Mouse (Mus musculus) T-helper 17 cell (primary cell): Measurements from ENCODE around the gene Baz1a.

Experiments
- in situ Hi-C, 2 experiments: fragments of 300-600 bp; cut with MboI, MseI; formaldehyde crosslinking; loops; 1 replicate in 1 of 2; 2 replicates in 1 of 2; pipeline ENCODE4 v1.15.1; 2025; ENCODE audit warnings: high pct_unique_total_duplicates in 2 of 2

The Baz1a gene

DNA sequence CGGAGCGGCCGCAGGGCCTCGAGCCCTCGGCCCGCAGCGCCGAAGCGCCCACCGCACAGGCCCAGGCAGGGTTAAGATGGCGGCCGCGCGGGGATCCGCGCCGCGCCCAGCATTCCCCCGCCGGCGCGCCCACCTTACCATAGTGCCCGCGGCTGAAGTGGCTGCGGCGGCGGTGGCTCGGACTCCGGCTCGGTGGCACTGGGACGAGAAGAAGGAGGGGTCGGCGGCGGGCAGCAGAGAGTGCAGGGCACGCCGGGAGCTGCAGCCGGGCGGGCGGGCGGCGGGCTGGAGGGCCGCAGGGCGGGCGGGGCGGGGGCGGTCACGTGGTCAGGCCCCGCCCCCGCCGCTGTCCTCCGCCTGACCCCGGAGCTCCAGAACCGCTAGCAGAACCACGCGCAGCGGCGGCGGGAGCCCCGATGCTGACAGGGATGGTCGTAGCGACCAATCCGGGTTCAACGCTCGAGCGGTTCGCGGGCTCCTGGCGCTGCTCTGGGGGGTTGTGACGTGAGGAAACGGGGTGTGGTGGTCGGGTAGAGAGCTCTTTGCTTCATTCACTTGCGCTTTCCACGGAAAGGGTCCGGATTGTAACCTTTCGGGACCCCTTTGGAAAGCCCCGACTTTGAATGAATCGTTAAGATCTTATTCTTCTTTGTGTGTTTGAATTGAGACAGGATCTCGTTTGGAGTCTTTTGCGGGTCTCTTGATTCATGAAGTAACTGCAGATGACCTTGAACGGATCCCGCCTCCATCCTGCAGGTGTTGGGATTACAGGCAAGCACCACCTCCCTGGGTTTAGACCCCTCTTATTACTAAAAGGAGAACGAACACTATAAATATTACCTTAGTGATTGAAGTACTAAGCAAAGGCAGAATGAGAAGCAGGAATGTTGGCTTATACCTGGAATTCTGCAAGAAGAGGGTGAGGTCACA is 151.3 kb downstream of the Baz1a start, which contains the start of gene Cfl2:
Gene Cfl2 (minus strand): TSS at position 272 of the 930 bp plus-strand sequence.
- in situ Hi-C loops: loop anchor here in 1 of 2 experiments (25.0 kb wide), 1 partner anchor 551 kb away; no protein-coding TSS in a partner anchor

DNA sequence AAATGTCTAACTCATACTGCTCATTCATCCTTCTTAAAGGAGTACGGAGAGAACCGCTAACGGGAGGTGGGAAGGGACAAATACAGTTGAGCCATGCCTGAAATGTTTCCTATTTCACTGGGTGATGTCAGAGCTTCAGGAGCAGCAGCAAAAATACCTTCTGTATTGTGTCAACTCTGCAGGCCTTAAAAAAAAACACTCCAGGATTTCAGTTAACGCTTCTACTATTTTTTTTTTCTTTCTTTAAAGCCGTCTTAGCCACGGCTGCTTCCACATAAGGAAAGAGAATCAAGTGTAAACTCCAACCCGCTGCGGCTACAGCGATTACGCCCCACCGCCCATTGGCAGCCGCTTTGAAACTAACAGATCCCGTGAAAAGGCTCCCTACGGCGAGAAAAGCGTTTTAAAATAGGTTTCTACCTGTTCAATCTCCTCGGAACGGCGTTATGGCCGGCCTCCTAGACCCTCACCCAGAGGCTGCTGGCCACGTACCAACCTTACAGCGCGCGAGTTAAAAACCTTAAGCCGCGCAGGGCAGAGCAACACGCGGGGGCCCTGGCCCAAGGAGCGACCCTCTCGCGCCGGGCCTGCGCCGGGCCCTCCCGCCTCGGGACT is 152.1 kb downstream of the Baz1a start:
- in situ Hi-C loops: loop anchor here in 1 of 2 experiments (25.0 kb wide), 1 partner anchor 550 kb away; no protein-coding TSS in a partner anchor

DNA sequence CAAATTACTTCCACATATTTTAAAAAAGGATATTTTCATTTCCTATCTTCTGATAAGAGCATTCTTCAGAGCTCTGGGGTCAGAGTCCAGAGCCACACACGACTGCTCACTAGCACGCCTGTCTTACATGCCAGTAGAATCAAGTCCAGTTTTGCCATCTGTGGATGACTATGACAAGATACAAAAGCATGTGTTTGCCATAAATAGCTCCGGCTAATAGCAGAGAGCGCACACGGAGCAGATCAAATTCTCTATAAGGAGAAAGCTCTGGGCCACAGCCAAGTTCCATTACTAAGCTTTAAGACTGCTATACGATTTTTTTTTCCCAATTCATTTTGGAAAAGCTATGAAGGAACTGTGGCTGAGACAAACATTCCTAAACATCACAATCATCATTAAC is 154.6 kb downstream of the Baz1a start:
- in situ Hi-C loops: loop anchor here in 1 of 2 experiments (25.0 kb wide), 1 partner anchor 547 kb away; no protein-coding TSS in a partner anchor

DNA sequence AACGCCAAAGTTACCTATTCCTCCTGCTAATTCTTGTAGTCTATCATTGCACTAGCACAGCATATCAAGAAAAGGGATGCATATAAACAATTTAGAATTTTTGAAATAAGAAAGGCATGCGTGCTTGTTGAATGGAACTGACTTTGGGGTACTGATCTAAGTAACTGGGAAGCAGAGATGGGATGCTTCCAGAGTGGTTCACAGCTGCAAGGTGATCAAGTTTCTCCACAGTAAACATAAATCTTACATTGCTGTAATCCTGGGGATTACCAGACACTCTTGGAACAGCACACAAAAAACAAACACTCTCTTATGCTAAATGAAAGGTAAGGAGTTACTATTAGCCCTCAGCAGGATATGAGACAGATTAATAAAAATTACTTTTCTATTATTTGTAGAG is 163.6 kb downstream of the Baz1a start:
- in situ Hi-C loops: loop anchor here in 1 of 2 experiments (25.0 kb wide), 1 partner anchor 538 kb away; no protein-coding TSS in a partner anchor

DNA sequence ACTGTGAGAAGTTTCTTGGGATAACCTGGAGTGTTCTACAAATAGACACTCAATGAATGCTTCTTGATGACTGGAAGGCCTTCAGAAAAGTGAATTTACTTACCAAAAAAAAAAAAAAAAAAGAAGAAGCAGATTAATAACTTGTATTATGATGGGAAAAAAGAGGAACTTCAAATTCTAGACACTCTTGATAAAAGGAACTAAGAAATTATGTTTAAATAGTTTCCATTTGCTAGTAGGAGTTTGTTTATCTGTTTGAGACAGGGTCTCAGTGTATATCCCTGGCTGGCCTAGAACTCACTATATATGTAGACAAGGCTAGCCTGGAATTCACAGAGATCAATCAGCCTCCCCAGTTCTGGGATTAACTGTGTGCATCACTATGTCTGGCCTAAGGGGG is 169.7 kb downstream of the Baz1a start:
- in situ Hi-C loops: loop anchor here in 1 of 2 experiments (5.0 kb wide), 1 partner anchor 38 kb away; no protein-coding TSS in a partner anchor
